Mouse (Mus musculus): Measurements from ENCODE around the gene Cacna1h.

Cacna1h gene

DNA sequence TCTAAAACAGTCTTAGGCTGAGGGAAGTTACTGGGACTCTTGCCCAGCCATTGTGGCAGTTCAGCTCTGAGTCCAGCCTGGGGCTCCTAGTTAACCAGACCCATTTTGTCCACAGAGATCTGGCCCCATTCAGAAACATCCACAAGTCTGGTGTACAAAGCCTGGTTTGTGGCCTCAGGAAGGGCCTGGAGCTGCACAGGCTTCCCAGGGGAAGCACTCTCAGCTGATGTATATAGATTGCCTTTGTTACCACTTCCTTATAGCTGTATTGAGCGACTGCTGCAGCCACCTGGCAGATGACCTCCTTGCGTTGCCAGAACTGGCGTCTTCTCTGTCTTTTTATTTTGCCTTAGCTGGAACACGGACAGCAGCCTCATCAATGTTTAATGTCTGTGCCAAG, 11.5 kb upstream of the Cacna1h start:
- DNase-seq = no peak

DNA sequence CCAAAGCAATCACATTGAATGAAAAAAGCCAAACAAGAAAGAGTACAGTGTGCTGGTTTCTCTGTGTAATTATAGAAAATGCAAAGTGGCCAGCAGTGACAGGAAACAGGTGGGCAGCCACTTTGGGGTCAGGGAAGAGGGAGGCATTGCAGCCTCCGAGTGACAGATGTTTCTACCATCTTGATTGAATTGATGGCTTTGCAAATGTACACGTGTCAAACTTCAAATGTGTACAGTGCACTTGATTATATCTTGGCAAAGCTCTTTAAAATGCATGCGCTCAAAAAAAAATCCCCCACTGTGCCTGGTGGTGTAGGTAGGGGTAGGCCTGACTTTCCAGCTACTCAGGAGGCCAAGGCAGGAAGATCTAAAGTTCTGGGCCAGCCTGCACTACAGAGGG, 9.3 kb upstream of the Cacna1h start:
- no peak for DNase-seq

DNA sequence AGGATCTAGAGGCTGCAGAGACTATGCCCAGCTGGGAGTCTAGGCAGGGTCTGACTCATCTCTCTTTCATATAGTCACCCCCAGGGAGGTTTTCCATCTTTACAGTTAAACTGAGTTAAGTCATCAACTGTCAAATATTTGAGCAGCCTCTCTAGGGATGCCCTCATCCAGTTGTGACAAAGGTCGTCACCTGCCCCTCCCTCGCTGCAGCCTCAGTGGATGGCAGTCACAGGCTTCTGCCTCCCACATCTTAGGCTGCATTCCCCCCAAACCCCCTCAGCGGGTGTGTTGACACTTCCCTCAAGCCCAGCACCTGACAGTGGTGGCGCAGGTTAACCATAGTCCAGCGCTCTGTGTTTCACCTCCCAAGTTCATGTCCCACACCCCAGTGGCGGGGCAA, 7.8 kb upstream of the Cacna1h start:
- no peak for DNase-seq

DNA sequence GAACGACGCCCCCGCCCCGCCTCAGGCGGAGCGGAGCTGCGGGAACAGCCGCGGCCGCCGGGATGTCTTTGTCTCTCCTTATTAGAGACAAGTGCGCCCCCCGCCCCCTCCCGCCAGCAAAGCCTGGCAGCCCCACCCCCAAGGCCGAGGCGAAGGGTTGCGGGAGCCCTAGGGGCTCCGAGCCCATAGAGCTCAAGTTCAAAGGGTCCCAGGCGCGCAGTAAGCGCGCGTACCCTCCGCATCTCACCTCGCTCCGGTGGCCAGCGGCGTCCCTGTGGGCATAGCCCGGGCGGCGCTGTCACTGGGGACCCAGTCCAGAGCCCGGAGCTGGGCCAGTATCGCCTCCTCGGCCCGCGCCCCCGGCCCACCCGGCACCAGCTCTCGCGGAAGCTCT, 363 bp downstream of the Cacna1h start:
- no peak for DNase-seq

DNA sequence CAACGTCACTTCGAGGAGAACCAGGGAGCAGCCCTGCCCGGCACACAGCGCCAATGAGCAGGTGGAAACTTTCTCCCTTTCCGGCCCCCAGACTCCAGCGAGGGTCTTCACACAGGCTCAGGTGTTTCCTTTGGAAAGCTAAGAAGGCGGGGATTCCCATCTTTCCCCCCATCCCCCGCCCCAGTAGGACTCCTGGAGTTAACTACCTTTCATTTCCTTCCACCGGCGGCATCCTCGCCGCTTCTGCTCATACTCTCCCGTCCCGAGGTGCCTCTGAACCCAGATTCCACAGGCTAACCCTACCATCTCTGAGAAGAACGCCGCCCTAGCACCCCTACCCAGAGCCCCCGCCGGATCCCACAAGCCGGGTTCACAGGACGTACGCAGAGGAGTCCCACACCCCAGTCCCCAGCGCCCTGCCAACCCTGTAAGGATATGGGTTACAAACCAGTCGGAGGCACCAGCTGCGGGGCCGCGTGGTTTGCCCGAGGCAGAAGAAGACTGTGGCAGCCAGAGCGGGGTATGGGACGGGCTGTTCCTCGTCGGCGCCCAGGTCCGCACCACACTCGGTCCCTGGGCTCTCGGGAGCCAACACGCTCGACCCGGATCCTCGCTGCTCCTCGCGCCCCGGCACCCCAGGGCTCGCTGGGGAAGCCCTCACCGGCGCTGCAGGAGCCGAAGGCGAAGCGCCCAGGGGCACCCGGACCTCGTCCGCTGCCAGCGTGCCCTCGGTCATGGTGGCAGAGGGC, 976 bp downstream of the Cacna1h start:
- peak; percentile 56 for DNase-seq

DNA sequence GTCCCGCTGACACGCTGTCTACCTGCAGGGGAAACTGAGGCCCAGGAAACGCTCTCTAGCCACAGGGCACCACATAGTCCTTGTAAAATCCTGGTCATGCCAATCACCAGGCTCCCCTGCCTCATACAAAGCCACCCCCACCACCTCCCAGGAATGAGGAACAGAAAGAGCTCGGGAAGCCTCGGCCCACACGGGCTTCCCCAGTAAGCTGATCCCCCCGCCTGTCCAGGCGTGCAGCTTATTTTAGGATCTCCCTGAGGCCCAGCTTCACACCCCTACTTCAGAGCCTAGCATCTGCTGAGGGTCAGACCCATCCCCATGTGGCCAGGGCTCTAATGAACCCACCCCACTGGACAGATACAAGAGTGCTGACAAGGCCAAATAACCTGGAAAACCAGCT, 3.0 kb downstream of the Cacna1h start:
- DNase-seq = no peak

DNA sequence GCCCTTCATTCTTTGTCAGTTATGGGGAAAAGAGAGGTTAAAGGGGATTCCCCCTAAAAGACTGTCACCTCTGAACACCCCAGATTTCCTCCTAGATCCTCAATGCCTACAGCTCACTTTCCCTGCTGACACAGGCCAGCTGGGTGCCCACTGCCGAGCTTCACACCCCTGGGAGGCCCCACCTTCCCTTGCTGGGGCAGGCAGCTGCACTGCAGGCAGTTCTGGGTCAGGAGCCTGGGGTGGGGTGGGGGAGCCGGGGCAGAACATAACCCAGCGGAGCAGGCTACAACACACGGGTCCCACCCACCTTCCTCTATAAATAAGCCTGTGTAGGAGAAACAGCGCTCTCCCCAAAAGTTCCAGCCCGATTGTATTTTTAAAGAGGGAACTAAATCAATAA, 3.7 kb downstream of the Cacna1h start:
- DNase-seq = no peak

DNA sequence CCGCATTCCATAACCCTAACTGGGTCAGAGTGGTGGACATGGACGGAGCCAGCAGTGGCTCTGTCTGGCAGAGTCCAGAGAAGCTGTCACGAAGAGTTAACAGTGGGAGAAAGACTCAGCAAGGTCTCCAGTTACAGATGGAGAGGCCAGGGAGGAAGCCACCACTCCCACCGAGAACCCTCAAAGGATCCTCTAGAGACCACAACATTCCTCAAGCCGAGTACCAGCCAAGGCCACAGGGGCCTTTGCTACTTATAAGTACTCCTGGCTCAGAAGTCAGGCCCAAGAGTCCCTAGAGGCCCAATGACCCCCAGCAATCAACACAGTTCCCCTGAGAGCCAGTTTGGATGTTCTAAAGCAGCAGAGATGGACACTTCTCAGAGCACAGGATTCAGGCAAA, 4.3 kb downstream of the Cacna1h start:
- DNase-seq = no peak

DNA sequence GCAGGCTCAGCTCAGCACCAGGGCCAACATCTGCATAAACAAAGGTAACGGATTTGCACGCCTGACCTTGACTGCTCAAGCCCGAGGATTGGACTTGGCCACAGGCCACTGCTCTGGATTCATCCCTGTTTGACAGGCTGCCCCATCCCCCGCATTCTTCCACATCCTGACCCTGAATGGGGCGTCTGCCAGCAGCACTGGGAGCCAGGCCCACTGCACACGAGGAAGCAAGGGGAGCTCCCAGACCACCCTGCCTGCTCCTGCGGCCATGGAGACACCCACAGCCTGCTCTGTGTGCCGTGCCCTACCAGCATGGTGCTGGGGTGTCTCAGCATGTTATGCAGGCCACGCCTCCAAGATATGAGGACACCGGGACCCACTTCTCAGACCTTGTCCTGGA, 6.1 kb downstream of the Cacna1h start:
- no peak for DNase-seq

DNA sequence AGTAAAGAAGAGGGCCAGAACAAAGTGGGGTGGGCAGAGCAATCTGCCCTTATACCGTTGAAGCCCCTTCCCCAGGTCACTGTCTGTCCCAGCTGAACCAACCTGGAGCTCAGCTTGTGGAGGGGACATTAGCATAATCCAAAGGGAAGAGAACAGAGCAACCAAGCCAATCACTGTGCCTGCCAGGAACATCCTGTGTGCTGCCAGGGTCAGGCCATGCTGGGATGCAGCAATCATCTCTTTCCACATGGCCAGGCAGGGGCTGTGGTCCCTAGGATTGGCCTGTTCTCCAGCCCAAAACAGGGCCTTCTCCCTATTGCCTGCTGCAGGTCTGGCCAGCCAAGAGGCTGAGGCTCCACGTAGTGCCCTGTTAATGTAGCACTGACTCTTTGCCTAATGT, 7.6 kb downstream of the Cacna1h start:
- DNase-seq = no peak

DNA sequence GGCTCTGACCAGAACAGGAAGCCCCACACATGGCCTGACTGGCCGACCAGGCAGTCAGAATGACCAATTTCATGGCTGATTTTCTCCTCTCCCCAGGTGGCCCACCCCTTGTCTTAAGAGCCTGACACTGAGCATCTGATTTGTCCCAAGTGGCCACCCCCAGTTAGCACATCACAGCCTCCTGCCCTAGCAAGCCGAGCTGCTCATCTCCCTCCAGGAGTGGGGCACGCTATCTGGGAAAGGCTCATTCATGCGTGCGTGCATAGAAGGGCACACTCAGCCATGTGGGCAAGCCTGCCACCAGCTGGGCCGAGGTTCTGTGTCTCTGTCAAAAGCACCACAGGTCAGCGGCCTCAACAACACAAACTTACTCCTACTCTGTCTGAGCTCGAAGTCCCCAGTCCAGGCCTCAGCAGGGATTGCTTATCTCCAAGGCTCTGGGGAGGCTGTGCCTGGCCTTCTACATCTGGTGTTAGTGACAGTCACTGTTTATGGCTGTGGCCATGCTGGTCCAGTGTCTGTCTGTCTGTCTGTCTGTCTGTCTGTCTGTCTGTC, 9.0 kb downstream of the Cacna1h start:
- no peak for DNase-seq

DNA sequence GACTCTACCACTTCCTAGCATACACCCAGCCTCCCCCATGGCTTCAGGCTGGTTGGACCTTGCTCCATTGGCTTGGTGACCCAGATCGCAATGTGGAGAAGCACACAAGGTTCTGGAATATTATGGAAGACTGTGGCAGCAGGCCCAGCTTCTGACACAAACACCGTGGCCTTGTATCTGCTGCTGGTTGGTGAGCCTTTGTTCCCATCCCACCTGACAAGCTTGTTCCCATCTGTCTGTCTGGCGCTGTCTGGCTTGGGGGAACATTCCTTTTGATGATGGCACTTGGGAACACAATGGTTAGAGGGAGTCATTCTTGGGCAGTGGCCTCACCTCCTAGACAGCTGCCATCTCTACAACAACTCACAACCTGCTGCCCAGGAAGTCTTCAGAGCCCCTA, 12.6 kb downstream of the Cacna1h start:
- DNase-seq = no peak

DNA sequence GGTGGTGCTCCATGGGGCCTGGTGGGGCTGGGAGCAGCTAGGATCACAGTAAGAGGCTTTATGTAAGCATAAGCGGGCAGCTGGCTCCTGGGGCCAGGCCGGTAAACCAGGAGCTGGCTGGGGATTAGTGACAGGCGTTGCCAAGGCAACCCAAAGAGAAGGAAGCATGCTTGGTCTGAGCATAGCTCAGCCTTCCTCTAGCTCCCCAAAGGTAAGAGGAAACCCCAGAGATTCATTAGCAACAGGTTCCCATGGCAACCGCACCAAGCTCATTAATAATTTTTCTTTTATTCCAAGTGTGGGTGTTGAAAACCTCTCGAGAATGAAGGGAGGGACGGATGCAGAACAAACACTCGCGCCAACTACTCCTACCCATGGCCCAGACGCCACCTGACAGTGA, 14.7 kb downstream of the Cacna1h start:
- DNase-seq = peak; percentile 48

DNA sequence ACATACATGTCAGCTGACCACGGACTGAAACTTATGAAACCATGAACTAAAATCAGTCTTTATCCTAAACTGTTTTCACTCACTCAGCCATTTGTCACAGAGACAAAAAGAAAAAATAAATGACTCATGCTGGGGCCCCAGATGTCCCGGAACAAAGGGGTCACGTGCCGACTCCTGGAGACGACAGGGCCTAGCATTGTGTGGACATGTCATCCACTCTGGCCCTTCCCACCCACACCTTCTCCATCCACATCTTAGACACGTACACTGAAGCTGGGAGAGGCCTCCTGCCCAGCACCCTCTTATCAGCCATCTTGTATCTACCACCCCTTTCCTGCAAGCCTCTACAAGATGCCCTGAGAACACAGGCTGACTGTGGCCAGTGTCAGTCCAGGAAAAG, 15.6 kb downstream of the Cacna1h start:
- DNase-seq = no peak

DNA sequence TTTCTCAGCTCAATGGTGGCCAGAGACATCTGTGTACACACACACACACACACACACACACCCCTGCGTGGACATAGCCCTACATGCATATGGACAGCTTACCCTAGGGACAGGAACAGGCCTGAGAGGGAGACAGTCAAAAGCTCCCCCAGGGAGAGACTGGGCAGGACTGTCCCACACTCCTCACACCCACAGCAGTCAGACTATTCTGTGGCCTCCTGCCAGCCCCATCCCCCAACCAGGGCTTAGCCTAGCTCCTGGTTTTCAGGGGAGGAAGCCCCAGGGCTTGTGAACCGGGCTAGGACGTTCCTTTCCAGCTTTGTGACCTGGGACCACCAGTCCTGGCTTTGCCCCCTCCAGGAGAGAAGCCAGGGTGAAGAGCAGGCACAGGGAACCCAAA, 17.4 kb downstream of the Cacna1h start:
- DNase-seq = no peak

DNA sequence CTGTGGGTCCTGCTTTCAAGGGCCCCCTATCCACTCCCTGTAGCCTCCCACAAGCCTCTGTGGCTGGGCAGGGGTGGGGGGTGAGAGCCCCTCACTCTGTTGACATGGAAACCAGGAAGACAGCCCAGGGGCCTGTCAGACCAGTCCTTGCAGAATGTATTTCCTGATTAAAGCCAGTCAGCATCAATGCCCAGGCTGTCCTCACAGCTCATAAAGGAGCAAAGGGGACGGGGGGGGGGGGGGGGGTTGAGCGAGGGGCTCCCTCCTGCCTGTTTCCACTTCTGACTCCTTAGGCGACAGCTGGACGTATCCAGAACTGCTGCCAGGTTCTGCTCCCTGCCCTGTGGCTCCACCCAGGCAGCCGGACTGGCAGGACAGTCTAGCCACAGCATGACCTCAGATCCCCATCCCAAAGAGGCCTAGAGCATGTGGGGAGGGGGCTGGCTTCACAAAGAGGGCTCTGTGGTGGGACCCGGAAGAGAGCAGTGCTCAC, 18.1 kb downstream of the Cacna1h start:
- no peak for DNase-seq

DNA sequence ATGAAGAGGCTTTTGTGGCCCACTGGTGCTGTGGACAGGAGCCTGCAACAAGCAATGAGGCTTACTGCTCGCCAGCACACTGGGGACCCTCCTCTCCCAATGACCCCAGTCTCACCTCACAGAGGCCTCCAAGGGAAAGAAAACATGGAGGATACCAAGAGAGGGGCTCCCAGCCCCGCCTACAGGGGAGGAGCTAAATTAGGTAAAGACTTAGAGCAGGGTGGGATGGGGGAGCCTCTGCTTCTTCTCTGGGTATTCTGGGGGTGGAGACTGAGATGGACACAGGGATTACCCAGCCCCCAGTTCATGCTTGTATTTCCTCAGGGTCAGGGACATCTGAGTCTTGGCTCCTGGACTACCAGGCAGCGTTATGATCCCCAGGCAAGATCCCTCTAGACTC, 18.7 kb downstream of the Cacna1h start:
- DNase-seq = no peak

DNA sequence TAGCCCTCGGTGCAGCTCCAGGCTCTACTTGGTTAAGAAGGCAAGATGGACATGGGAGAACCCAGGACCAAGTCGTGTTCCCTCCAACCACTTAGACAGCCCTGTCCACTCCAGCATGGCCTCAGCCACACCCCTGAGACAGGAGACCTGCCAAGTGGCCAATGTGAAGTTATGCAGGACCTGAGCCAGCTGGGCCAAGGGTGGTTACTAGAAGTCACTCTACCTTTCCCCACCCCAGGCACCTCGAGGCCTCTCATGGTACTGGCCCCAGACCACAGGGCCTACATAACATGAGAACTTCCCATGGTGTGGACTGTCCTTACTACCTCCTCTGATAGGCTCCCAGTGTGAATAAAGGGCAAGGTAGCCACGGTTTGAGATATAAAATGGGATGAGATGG, 19.4 kb downstream of the Cacna1h start:
- DNase-seq = no peak

DNA sequence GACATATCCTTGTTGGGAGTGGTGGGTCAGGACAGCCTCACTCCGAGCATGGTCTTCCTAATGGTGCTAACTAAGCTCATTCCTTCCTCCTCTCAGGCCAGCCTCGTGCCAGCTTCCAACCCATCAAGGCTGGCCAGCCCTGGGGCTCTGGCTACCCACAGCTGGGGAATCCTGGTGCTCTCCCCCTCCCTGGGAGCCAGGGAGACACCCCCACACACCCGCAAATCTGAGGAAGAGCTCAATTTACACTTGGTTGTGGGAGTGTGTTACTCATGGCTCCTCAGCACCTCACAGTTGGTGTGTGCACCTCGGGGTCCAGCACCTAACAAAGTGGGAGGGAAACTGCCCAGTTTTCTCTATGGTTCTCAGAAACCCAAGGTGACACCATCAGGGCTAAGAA, 22.3 kb downstream of the Cacna1h start:
- DNase-seq = peak; percentile 66

DNA sequence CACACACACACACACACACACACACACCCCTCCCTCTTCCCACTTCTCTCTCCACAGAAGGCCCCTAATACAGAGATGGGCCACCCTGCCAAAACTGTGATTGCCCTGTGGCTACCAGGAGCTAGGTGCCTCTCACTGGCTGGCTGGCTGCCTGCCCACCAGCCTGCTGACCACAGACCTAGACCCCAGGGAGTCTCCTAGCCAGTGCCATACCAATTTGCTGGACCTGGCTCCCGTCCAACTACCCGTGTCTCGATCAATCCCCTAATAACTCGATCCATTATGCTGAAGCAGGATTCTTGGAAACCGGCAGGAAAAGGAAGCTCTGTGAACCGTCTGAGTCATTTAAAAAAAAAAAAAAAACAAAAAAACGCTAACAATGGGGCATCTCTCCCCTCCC, 22.8 kb downstream of the Cacna1h start:
- DNase-seq = no peak

DNA sequence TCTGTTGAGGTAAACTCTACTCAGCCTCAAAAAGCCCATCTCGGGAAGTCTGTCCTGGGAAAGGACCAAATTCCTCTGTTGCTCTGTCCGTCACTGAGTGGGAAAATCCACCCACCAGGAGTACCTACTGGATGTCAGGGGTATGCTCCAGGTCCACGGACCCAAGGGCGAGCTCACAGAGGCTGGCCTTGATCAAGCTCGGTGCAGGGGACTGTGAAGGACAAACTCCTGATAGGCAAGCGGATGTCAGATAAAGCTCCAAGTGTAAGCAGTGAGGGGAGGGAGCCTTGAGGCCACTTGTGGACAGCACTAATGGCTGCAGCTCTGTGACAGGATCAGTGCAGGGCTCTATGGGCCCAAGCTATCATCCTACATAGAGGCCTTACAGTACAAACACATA, 23.4 kb downstream of the Cacna1h start:
- no peak for DNase-seq

DNA sequence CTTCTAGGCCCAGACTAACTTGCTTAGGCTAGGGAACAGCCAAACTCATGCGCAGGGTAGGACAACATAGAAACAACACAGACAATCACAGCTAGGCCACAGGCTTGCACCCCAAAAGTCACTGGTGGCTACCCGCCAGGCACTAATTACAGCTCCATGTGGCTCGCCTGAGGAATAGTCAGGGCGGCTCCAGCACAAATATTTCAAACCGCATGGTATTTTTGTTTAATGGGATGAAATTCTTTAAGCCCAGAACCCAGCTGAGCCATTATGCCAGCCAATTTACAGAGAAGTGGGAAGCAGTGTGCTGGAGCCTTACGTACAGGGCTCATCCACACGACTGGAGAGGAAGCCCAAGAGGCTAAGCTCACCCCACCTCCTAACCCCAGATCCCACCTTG, 24.0 kb downstream of the Cacna1h start:
- DNase-seq = no peak

DNA sequence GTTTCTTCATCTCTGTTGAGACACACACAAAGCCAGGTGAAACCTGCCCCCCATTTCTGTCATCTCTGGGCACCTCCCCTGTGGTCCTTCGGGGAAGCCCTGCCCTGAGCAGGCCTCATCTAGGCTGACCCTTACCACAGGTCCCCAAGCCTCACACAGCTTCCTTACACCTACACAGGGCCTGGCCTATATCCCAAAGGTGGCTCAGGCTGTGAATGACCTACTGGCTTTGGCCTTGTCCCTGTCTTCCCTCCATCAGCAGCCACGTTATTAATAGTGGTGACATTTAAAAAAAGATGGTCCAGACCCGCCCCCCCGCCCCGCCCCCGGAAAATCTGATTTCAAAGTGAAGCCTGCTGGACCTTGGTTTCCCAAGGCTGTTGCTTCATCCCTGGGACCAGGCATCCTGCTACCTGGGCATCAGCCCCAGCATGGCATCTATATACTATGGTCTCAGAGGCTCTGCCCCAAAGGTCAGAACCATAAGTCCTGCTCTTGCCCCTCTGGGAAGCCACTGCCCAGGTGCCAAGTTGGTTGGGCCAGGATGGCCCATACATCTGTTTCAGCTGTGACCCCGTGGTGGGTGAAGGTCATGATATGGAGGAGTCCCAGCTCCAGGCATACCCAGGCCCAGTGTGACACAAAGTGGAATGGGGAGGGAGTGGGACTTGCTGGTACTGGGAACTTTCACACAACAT, 25.1 kb downstream of the Cacna1h start:
- DNase-seq = no peak

DNA sequence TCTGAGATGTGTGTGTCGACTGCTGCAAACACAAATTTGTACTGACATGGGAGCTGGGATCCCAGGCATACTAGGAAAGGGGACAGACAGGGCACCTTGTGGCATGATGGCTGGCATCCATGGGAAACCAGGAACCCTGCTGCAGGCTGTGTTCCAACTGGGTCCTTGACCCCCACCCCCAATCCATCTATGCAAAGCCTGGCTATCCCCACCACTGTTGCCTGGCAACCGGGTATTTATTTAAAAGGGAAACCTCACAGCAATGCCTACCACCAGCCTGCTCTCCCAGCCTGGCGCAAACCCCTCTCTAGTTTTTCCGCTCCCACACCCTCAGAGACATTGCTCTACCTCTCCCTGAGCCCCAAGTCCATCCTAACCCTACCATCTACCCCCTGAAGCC, 26.2 kb downstream of the Cacna1h start:
- DNase-seq = no peak
